Mouse (Mus musculus) limb, embryonic 11.5 days (tissue): ENCODE data around the gene Polr2c. TPM values are rescaled to one million over a fixed set of nuclear protein-coding genes. Genes with fewer than 3 reads are reported as not detected.

ENCODE experiments used
- ATAC-seq: fragments of 200-750 bp; cut with Nextera tagmentation; 2 replicates; pipeline ENCODE4 v1.8.0; 2017; ENCODE audit warnings: low read depth; ENCODE audit not compliant: insufficient number of reproducible peaks, low FRiP score, low TSS enrichment
- DNase-seq: peaks from one replicate; pipeline ENCODE4 v3.0.0-alpha.2; 2015; ENCODE audit warnings: low spot score
- H3K27ac ChIP-seq: fragments of 300-500 bp; sonication (generic); replicated peaks from 2 replicates; pipeline ENCODE4 v1.5.1; 2014; ENCODE audit warnings: low read depth, mild to moderate bottlenecking, low read length
- H3K27me3 ChIP-seq: fragments of 300-500 bp; sonication (generic); 2 replicates; pipeline ENCODE4 v1.6.1; 2014; ENCODE audit warnings: mild to moderate bottlenecking, low read length, mixed read lengths; ENCODE audit not compliant: control insufficient read depth, insufficient read depth
- H3K36me3 ChIP-seq: fragments of 300-500 bp; sonication (generic); 2 replicates; pipeline ENCODE4 v1.6.1; 2014; ENCODE audit warnings: mild to moderate bottlenecking, low read length, moderate library complexity, mixed read lengths; ENCODE audit not compliant: control insufficient read depth, insufficient read depth
- H3K4me1 ChIP-seq: fragments of 300-500 bp; sonication (generic); 2 replicates; pipeline ENCODE4 v1.6.1; 2014; ENCODE audit warnings: low read length, mixed read lengths; ENCODE audit not compliant: control insufficient read depth, insufficient read depth
- H3K4me2 ChIP-seq: fragments of 300-500 bp; sonication (generic); 2 replicates; pipeline ENCODE4 v1.6.1; 2014; ENCODE audit warnings: low read depth, mild to moderate bottlenecking, moderate library complexity; ENCODE audit not compliant: severe bottlenecking
- H3K4me3 ChIP-seq: fragments of 300-500 bp; sonication (generic); 2 replicates; pipeline ENCODE4 v1.5.1; 2014; ENCODE audit warnings: low read depth, low read length
- H3K9ac ChIP-seq: fragments of 300-500 bp; sonication (generic); 2 replicates; pipeline ENCODE4 v1.6.1; 2014; ENCODE audit warnings: mild to moderate bottlenecking, low read length
- H3K9me3 ChIP-seq: fragments of 300-500 bp; sonication (generic); 2 replicates; pipeline ENCODE4 v1.6.1; 2016; ENCODE audit warnings: low read length; ENCODE audit not compliant: control insufficient read depth
- WGBS: fragments of 180-500 bp; shearing (Covaris S2); extraction: QIAGEN DNeasy Blood & Tissue Kit; methylation state at CpG from one replicate; pipeline ENCODE4 v1.1.7; 2014; 5-methylcytosine and 5-hydroxymethylcytosine counted together
- polyA plus RNA-seq: library from polyadenylated mRNA; unstranded; fragments of >200 nt; fragmentation: Nextera tagmentation; extraction: Ambion mirVana; gene quantifications from 2 replicates; pipeline ENCODE4 v1.2.1, GENCODE M21; 2014

The Polr2c gene
- polyA plus RNA-seq: 178 and 189 TPM in 2 replicates

GRCm38 (mm10) chr8:94857346-94858173 lies at the start of gene Polr2c:
Gene Polr2c (plus strand): TSS chr8:94857450.
- DNase-seq: peak; percentile 96
- peak within 1 kb of the TSS; percentile 78 for H3K4me2 ChIP-seq
- peak within 1 kb of the TSS; percentile 96 for H3K4me3 ChIP-seq
- WGBS: under 1% methylated on average over 67 of the region's 68 CpGs
- no peaks in the 10 kb centered on the region for H3K27me3 ChIP-seq
- 0 out of 2 replicates have a peak, but pooled peaks cover 3% of the 10 kb centered on the region for H3K4me1 ChIP-seq
- peaks cover 6% of the 10 kb centered on the region for H3K36me3 ChIP-seq
- peak within 1 kb of the TSS; percentile 55; the same call in 1 of the 2 replicates for H3K27ac ChIP-seq
- H3K9me3 ChIP-seq: no peaks in the 10 kb centered on the region
- peak within 1 kb of the TSS; percentile 91 for H3K9ac ChIP-seq
- ATAC-seq: peak; percentile 64

GRCm38 (mm10) chr8:94807506-94807905 lies 49.7 kb upstream of the Polr2c start:
- Histone ChIP-seq H3K27ac (no peak overlapping the region), H3K27me3 (no peaks in the 10 kb centered on the region), H3K4me3 (no peak overlapping the region), H3K36me3 (no peaks in the 10 kb centered on the region), H3K9me3 (no peaks in the 10 kb centered on the region), H3K4me2 (no peak overlapping the region), H3K4me1 (no peaks in the 10 kb centered on the region), H3K9ac (peak overlapping the region; percentile 12; the same call in 1 of the 2 replicates)
- no peak for ATAC-seq
- no peak for DNase-seq
- 77% methylated on average over 7 of the region's 7 CpGs for WGBS

- WGBS: 81% methylated on average over 6 of the region's 6 CpGs
- Histone ChIP-seq H3K4me1 (no peaks in the 10 kb centered on the region), H3K4me3 (no peak overlapping the region), H3K4me2 (no peak overlapping the region), H3K27ac (no peak overlapping the region), H3K27me3 (no peaks in the 10 kb centered on the region), H3K9ac (no peak overlapping the region), H3K9me3 (no peaks in the 10 kb centered on the region), H3K36me3 (no peaks in the 10 kb centered on the region)
- DNase-seq: no peak
- no peak for ATAC-seq
These were observed 48.9 kb upstream of the Polr2c start for GRCm38 (mm10) chr8:94808372-94808771.

GRCm38 (mm10) chr8:94810153-94810552 lies 47.1 kb upstream of the Polr2c start, which contains the start of gene Ccl17:
Gene Ccl17 (plus strand): TSS chr8:94810453.
- no peaks in the 10 kb centered on the region for H3K9me3 ChIP-seq
- H3K4me3 ChIP-seq: no peak within 1 kb of the TSS
- H3K4me1 ChIP-seq: no peaks in the 10 kb centered on the region
- H3K4me2 ChIP-seq: no peak within 1 kb of the TSS
- ATAC-seq (no peak), DNase-seq (no peak)
- H3K27me3 ChIP-seq: no peaks in the 10 kb centered on the region
- 67% methylated on average over 3 of the region's 3 CpGs for WGBS
- no peaks in the 10 kb centered on the region for H3K36me3 ChIP-seq
- H3K27ac ChIP-seq: no peak within 1 kb of the TSS
- no peak within 1 kb of the TSS for H3K9ac ChIP-seq

GRCm38 (mm10) chr8:94810855-94811254 lies 46.4 kb upstream of the Polr2c start:
- Histone ChIP-seq H3K36me3 (no peaks in the 10 kb centered on the region), H3K4me3 (no peak overlapping the region), H3K9me3 (no peaks in the 10 kb centered on the region), H3K4me2 (no peak overlapping the region), H3K27ac (no peak overlapping the region), H3K27me3 (no peaks in the 10 kb centered on the region), H3K4me1 (no peaks in the 10 kb centered on the region), H3K9ac (no peak overlapping the region)
- DNase-seq (no peak), ATAC-seq (no peak)
- 81% methylated on average over 5 of the region's 5 CpGs for WGBS

GRCm38 (mm10) chr8:94811654-94812053 lies 45.6 kb upstream of the Polr2c start:
- no peaks in the 10 kb centered on the region for H3K4me1 ChIP-seq
- DNase-seq (no peak), ATAC-seq (no peak)
- no peak overlapping the region for H3K4me2 ChIP-seq
- 74% methylated on average over 6 of the region's 6 CpGs for WGBS
- no peaks in the 10 kb centered on the region for H3K27me3 ChIP-seq
- no peaks in the 10 kb centered on the region for H3K36me3 ChIP-seq
- H3K4me3 ChIP-seq: no peak overlapping the region
- no peaks in the 10 kb centered on the region for H3K9me3 ChIP-seq
- no peak overlapping the region for H3K27ac ChIP-seq
- H3K9ac ChIP-seq: no peak overlapping the region

- DNase-seq (peak; percentile 92), ATAC-seq (peak; percentile 54; the same call in 1 of the 2 replicates)
- H3K4me3 ChIP-seq: no peak overlapping the region
- no peaks in the 10 kb centered on the region for H3K4me1 ChIP-seq
- H3K36me3 ChIP-seq: no peaks in the 10 kb centered on the region
- no peak overlapping the region for H3K4me2 ChIP-seq
- H3K27ac ChIP-seq: no peak overlapping the region
- H3K9ac ChIP-seq: no peak overlapping the region
- WGBS: 31% methylated on average over 6 of the region's 6 CpGs
- H3K27me3 ChIP-seq: no peaks in the 10 kb centered on the region
- no peaks in the 10 kb centered on the region for H3K9me3 ChIP-seq
These were observed 44.6 kb upstream of the Polr2c start for GRCm38 (mm10) chr8:94812645-94813098.

GRCm38 (mm10) chr8:94814556-94814955 lies 42.7 kb upstream of the Polr2c start:
- no peaks in the 10 kb centered on the region for H3K4me1 ChIP-seq
- H3K9me3 ChIP-seq: no peaks in the 10 kb centered on the region
- H3K9ac ChIP-seq: no peak overlapping the region
- ATAC-seq: no peak
- H3K4me2 ChIP-seq: no peak overlapping the region
- H3K27ac ChIP-seq: no peak overlapping the region
- no peak overlapping the region for H3K4me3 ChIP-seq
- H3K36me3 ChIP-seq: no peaks in the 10 kb centered on the region
- WGBS: 0% methylated on average over 1 of the region's 1 CpGs
- DNase-seq: peak; percentile 47
- H3K27me3 ChIP-seq: no peaks in the 10 kb centered on the region
